Mouse (Mus musculus): ENCODE measurements around the gene Polr3h.

DNA sequence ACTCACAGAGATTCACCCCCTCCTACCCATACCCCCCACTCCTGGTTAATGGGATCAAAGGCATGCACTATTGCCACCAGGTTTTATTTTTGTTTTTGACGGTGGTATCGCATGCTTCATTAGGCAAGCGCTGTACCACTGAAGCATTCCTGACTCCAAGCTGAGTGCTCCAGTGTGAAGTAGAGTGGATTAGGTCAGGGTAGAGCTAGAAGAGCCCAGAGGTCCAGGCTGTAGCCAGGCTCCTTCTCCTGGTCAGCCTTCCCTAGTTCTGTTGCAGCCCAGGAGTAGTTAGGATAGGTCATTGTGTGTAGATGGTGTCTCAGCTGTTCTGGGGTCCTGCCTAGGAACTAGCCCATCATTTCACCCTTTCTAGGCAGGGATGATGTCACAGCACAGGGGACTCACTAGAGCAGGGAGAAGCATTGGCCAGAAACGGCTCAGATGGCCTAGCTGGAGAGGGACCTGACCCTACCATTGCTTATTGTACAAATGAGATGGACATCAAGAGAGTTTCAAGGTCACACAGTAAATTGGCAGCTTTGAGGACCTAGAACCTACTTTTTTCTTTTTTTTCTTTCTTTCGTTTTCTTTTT lies 80.9 kb downstream of the Polr3h start:
- no peak for TF ChIP-seq CTCF (IDR thresholded peaks at IDR 0.05; ENCODE audit: extremely low read depth, insufficient read depth, insufficient read length, insufficient replicate concordance)
- no peak for TF ChIP-seq POLR2A (IDR thresholded peaks at IDR 0.05; ENCODE audit: low read depth, low read length)

Data from spleen, adult 2 months (tissue).